ENCODE assay signal across 11 mouse cellular contexts in the genomic region with DNA sequence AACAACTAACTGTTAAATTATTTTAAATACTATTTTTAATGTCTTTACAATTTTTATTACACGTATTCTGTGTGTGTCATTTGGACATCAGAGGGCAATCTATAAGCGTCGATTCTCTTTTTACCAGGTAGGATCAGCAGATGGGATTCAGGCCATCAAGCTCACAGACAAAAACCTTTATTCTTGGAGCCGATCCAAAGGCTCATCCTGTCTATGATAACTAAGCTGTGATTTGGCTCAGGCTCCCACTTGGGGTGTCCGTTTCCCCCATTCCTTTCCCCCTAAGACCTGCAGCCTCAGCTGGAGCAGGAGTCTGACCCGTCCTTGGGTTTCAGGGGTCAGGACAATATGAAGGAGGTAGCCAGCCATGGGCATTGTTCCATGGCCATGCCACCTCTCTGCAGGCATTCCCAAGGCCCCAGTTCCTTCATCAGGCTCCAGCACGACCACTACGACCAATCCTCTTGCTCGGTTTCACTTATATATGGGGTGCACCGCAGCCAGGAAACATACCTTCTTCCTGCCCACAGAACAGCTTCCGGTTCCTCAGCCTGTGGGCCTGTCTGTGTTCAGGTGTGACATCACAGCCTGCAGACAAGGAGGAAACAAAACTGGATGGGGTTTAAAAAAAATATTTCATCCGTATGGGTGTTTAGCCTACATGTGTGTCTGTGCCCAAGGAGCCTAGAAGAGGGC. TPM values are rescaled to one million over a fixed set of nuclear protein-coding genes. Genes with fewer than 3 reads are reported as not detected.
DNase-seq lines count a peak whose midpoint lies in the region; TF ChIP-seq lines count a peak whose summit lies in the region.
"Had no signal": no experiment of that assay in that cellular context is flagged by ENCODE, and none has a peak within 500 bp of the region (broad histone marks: within the 10 kb centered on the region; RNA-seq: fewer than 3 reads in every experiment).

No protein-coding gene starts in this region.

- H3K36me3 ChIP-seq in spleen, adult 2 months (ENCODE audit: control insufficient read depth, insufficient read depth, low read length), result no peaks in the 10 kb centered on the region; the same call in 1 of the 2 replicates

- peak overlapping the region; percentile 60 for H3K4me3 ChIP-seq in spleen, adult 2 months (ENCODE audit: extremely low read depth, insufficient read depth, insufficient read length)
- H3K4me3 ChIP-seq: limb, embryonic 13.5 days had no signal

- DNase-seq in cerebellum, adult 9-10 months, result peak; percentile 53
- DNase-seq in cerebellum, adult 11-12 months, result no peak
- peak; percentile 93 for DNase-seq in CD4-positive, CD25-positive, alpha-beta regulatory T cell, adult 2 months (ENCODE audit: low read depth, low spot score)
- DNase-seq in lung, postnatal 36 days, result peak; percentile 53
- peak; percentile 79 to 90 for DNase-seq in spleen, adult 2 months (ENCODE audit: low read depth in 1 of 2, low spot score in 2 of 2)
- no peak for DNase-seq in adrenal gland, adult 2 months
- no peak for DNase-seq in layer of hippocampus, postnatal 10 days (ENCODE audit: low spot score in 2 of 2)
- DNase-seq in right cerebral cortex, adult 2 months (ENCODE audit: low spot score in 2 of 2), result no peak
- DNase-seq: cerebellum, postnatal 25 days; retina, postnatal 1 day had no signal

- TF ChIP-seq POLR2A in spleen, adult 2 months (IDR thresholded peaks at IDR 0.05; ENCODE audit: low read depth, low read length), result peak; percentile 6; the same call in 1 of the 2 replicates

- no peak for TF ChIP-seq CTCF in spleen, adult 2 months (IDR thresholded peaks at IDR 0.05; ENCODE audit: extremely low read depth, insufficient read depth, insufficient read length, insufficient replicate concordance)

- WGBS in spleen, adult 2 months, result 38% methylated on average over 12 of the region's 12 CpGs

- H3K27ac ChIP-seq in spleen, adult 2 months (ENCODE audit: insufficient read depth, low read length), result peak overlapping the region; percentile 95
- H3K27ac ChIP-seq: limb, embryonic 13.5 days had no signal

- no peaks in the 10 kb centered on the region for H3K27me3 ChIP-seq in spleen, adult 2 months (ENCODE audit: control insufficient read depth, insufficient read depth, low read length)
- H3K27me3 ChIP-seq: limb, embryonic 13.5 days had no signal

- peaks cover 14% of the 10 kb centered on the region; the same call in 1 of the 2 replicates for H3K4me1 ChIP-seq in spleen, adult 2 months (ENCODE audit: control insufficient read depth, insufficient read depth, insufficient read length)

RNA-seq across cellular contexts. Expression of gene Pld3, which starts 8.2 kb away (rescaled TPM):
- polyA plus RNA-seq in spleen, adult 2 months (2012; rRNA removed), result 266 and 280 TPM in 2 replicates
- 100 to 1,000 TPM; 111 to 179 TPM for total RNA-seq in adrenal gland, adult 2 months (2021)
- polyA plus RNA-seq in adrenal gland, adult 2 months (2012; rRNA removed), result 202 and 253 TPM in 2 replicates
- 100 to 1,000 TPM; 468 to 470 TPM for total RNA-seq in layer of hippocampus, postnatal 10 days (2021)

RNA-seq across cellular contexts. Expression of gene 2310022A10Rik, which starts 8.2 kb away (rescaled TPM):
- polyA plus RNA-seq in spleen, adult 2 months (2012; rRNA removed), result 25.9 and 26.5 TPM in 2 replicates
- 10 to 100 TPM; 12.8 to 15.9 TPM for total RNA-seq in adrenal gland, adult 2 months (2021)
- 22.5 and 27.7 TPM in 2 replicates for polyA plus RNA-seq in adrenal gland, adult 2 months (2012; rRNA removed)
- 10 to 100 TPM; 21.4 to 26.2 TPM for total RNA-seq in layer of hippocampus, postnatal 10 days (2021)

RNA-seq across cellular contexts. Expression of gene Hipk4, which starts 21.8 kb away (rescaled TPM):
- 0.28 and 0.47 TPM in 2 replicates for polyA plus RNA-seq in spleen, adult 2 months (2012; rRNA removed)
- under 1 TPM; 0.21 to 0.29 TPM for total RNA-seq in adrenal gland, adult 2 months (2021)
- polyA plus RNA-seq in adrenal gland, adult 2 months (2012; rRNA removed), result 0.82 and 1.1 TPM in 2 replicates
- total RNA-seq in layer of hippocampus, postnatal 10 days (2021), result under 1 TPM; 0.11 to 0.23 TPM

RNA-seq across cellular contexts. Expression of gene Prx, which starts 45.7 kb away (rescaled TPM):
- polyA plus RNA-seq in spleen, adult 2 months (2012; rRNA removed), result 0.68 and 0.72 TPM in 2 replicates
- total RNA-seq in adrenal gland, adult 2 months (2021), result 1 to 10 TPM; 1.4 to 4.0 TPM
- polyA plus RNA-seq in adrenal gland, adult 2 months (2012; rRNA removed), result 2.0 and 2.2 TPM in 2 replicates
- 1 to 10 TPM; 1.1 to 1.5 TPM for total RNA-seq in layer of hippocampus, postnatal 10 days (2021)

RNA-seq across cellular contexts. Expression of gene Akt2, which starts 46.5 kb away (rescaled TPM):
- polyA plus RNA-seq in spleen, adult 2 months (2012; rRNA removed), result 48.7 and 48.8 TPM in 2 replicates
- 100 to 1,000 TPM; 219 to 227 TPM for total RNA-seq in adrenal gland, adult 2 months (2021)
- polyA plus RNA-seq in adrenal gland, adult 2 months (2012; rRNA removed), result 128 and 143 TPM in 2 replicates
- 10 to 100 TPM; 92.7 to 94.8 TPM for total RNA-seq in layer of hippocampus, postnatal 10 days (2021)

Comparison
In these comparisons a context has a peak if more than half of its experiments do, and no peak if none do; other contexts are left out.
1. DNase-seq: peak in cerebellum, adult 9-10 months (single experiment), CD4-positive, CD25-positive, alpha-beta regulatory T cell, adult 2 months (single experiment), lung, postnatal 36 days (single experiment) and spleen, adult 2 months (2 of 2); none in cerebellum, adult 11-12 months (single experiment), adrenal gland, adult 2 months (single experiment), layer of hippocampus, postnatal 10 days (0 of 2) and right cerebral cortex, adult 2 months (0 of 2).